Mouse (Mus musculus) intestine, embryonic 14.5 days (tissue): ENCODE measurements around the gene Gpatch3. TPM values are rescaled to one million over a fixed set of nuclear protein-coding genes. Genes with fewer than 3 reads are reported as not detected.

Experiments
- ATAC-seq: fragments of 200-750 bp; cut with Nextera tagmentation; replicated peaks from 2 replicates; pipeline ENCODE4 v1.8.0; 2017; ENCODE audit warnings: low read depth, moderate number of reproducible peaks, moderate TSS enrichment, moderate library complexity; ENCODE audit not compliant: low FRiP score, low TSS enrichment
- DNase-seq: peaks from one replicate; pipeline ENCODE4 v3.0.0-alpha.2; 2018; ENCODE audit warnings: low spot score
- H3K27ac ChIP-seq: fragments of 300-500 bp; sonication (generic); 2 replicates; pipeline ENCODE4 v1.5.1; 2014; ENCODE audit warnings: low read depth, mild to moderate bottlenecking, control low read depth
- H3K27me3 ChIP-seq: fragments of 300-500 bp; sonication (generic); replicated peaks from 2 replicates; pipeline ENCODE4 v1.6.1; 2014; ENCODE audit warnings: low read length, control low read depth; ENCODE audit not compliant: control insufficient read depth, insufficient read depth
- H3K36me3 ChIP-seq: fragments of 300-500 bp; sonication (generic); 2 replicates; pipeline ENCODE4 v1.6.1; 2014; ENCODE audit warnings: low read length, control low read depth; ENCODE audit not compliant: control insufficient read depth, insufficient read depth
- H3K4me1 ChIP-seq: fragments of 300-500 bp; sonication (generic); replicated peaks from 2 replicates; pipeline ENCODE4 v1.6.1; 2014; ENCODE audit warnings: low read length, control low read depth, mixed read lengths; ENCODE audit not compliant: control insufficient read depth, insufficient read depth
- H3K4me2 ChIP-seq: fragments of 300-500 bp; sonication (generic); 2 replicates; pipeline ENCODE4 v1.6.1; 2014; ENCODE audit warnings: low read length
- H3K4me3 ChIP-seq: fragments of 300-500 bp; sonication (generic); 2 replicates; pipeline ENCODE4 v1.5.1; 2014; ENCODE audit warnings: low read depth, low read length, control low read depth, mixed read lengths
- H3K9ac ChIP-seq: fragments of 300-500 bp; sonication (generic); 2 replicates; pipeline ENCODE4 v1.6.1; 2014; ENCODE audit warnings: mild to moderate bottlenecking, low read length
- H3K9me3 ChIP-seq: fragments of 300-500 bp; sonication (generic); 2 replicates; pipeline ENCODE4 v1.6.1; 2016; ENCODE audit warnings: low read length, control low read depth; ENCODE audit not compliant: control insufficient read depth
- WGBS: fragments of 180-500 bp; shearing (Covaris S2); extraction: QIAGEN DNeasy Blood & Tissue Kit; methylation state at CpG from one replicate; pipeline ENCODE4 v1.1.7; 2014; 5-methylcytosine and 5-hydroxymethylcytosine counted together
- microRNA-seq: library from miRNA; unstranded; fragments of <30 nt; microRNA quantifications from one replicate; pipeline ENCODE4, GENCODE M21; 2016
- polyA plus RNA-seq: library from polyadenylated mRNA; unstranded; fragments of >200 nt; fragmentation: Nextera tagmentation; extraction: Ambion mirVana; gene quantifications from 2 replicates; pipeline ENCODE4 v1.2.1, GENCODE M21; 2014

Gene Gpatch3
- polyA plus RNA-seq, 1 experiment from 2014 or later: 7.5 TPM

- H3K4me1 ChIP-seq: peaks cover 9% of the 10 kb centered on the region
- no peaks in the 10 kb centered on the region for H3K9me3 ChIP-seq
- no peak overlapping the region for H3K4me2 ChIP-seq
- H3K9ac ChIP-seq: no peak overlapping the region
- no peaks in the 10 kb centered on the region for H3K27me3 ChIP-seq
- DNase-seq (no peak), ATAC-seq (no peak)
- WGBS: 91% methylated on average over 8 of the region's 8 CpGs
- H3K27ac ChIP-seq: no peak overlapping the region
- H3K4me3 ChIP-seq: no peak overlapping the region
- H3K36me3 ChIP-seq: peaks cover 15% of the 10 kb centered on the region
Observed at GRCm38 (mm10) chr4:133630326-133630920, 55.9 kb downstream of the Gpatch3 start.

- peaks cover 8% of the 10 kb centered on the region for H3K36me3 ChIP-seq
- no peaks in the 10 kb centered on the region for H3K9me3 ChIP-seq
- no peaks in the 10 kb centered on the region for H3K27me3 ChIP-seq
- DNase-seq (no peak), ATAC-seq (no peak)
- 80% methylated on average over 14 of the region's 14 CpGs for WGBS
- H3K4me2 ChIP-seq: peak overlapping the region; percentile 88; the same call in 1 of the 2 replicates
- H3K9ac ChIP-seq: no peak overlapping the region
- H3K4me1 ChIP-seq: peaks cover 9% of the 10 kb centered on the region
- H3K27ac ChIP-seq: no peak overlapping the region
- H3K4me3 ChIP-seq: no peak overlapping the region
Observed at GRCm38 (mm10) chr4:133631071-133631768, 56.7 kb downstream of the Gpatch3 start.

- Histone ChIP-seq H3K4me2 (peak overlapping the region; percentile 88), H3K36me3 (peaks cover 2% of the 10 kb centered on the region), H3K27me3 (no peaks in the 10 kb centered on the region), H3K9ac (peak overlapping the region; percentile 88), H3K4me1 (peaks cover 9% of the 10 kb centered on the region), H3K27ac (0 out of 2 replicates have a peak overlapping the region, but pooled peaks have one; percentile 54), H3K9me3 (no peaks in the 10 kb centered on the region), H3K4me3 (peak overlapping the region; percentile 74)
- 49% methylated on average over 9 of the region's 9 CpGs for WGBS
- DNase-seq (no peak), ATAC-seq (0 out of 2 replicates have a peak, but pooled peaks have one; percentile 3)
Observed at GRCm38 (mm10) chr4:133631769-133632411, 57.3 kb downstream of the Gpatch3 start.

GRCm38 (mm10) chr4:133632483-133633327 lies 58.2 kb downstream of the Gpatch3 start:
- peak overlapping the region; percentile 74 for H3K4me3 ChIP-seq
- no peaks in the 10 kb centered on the region for H3K27me3 ChIP-seq
- DNase-seq: peak; percentile 78
- no peaks in the 10 kb centered on the region for H3K36me3 ChIP-seq
- H3K9ac ChIP-seq: peak overlapping the region; percentile 88
- 3% methylated on average over 52 of the region's 69 CpGs for WGBS
- H3K27ac ChIP-seq: peak overlapping the region; percentile 54
- H3K4me2 ChIP-seq: peak overlapping the region; percentile 88
- no peaks in the 10 kb centered on the region for H3K9me3 ChIP-seq
- peak; percentile 59 for ATAC-seq
- peaks cover 9% of the 10 kb centered on the region for H3K4me1 ChIP-seq

- Histone ChIP-seq H3K27ac (peak overlapping the region; percentile 54; the same call in 1 of the 2 replicates), H3K9ac (peak overlapping the region; percentile 88), H3K9me3 (no peaks in the 10 kb centered on the region), H3K4me2 (peak overlapping the region; percentile 88), H3K27me3 (no peaks in the 10 kb centered on the region), H3K36me3 (no peaks in the 10 kb centered on the region), H3K4me1 (peaks cover 9% of the 10 kb centered on the region), H3K4me3 (peak overlapping the region; percentile 74)
- ATAC-seq (peak; percentile 84), DNase-seq (peak; percentile 95)
- 9% methylated on average over 39 of the region's 47 CpGs for WGBS
Observed at GRCm38 (mm10) chr4:133633332-133634042, 58.9 kb downstream of the Gpatch3 start.

Small RNA genes within 50 kb of the gene (microRNA-seq; reads per million reads assigned to microRNA genes)
- gene Gm23158: not detected

Other genes with a start within 250 kb of the Gpatch3 start
- 16.7 and 18.2 TPM in 2 replicates for gene Wdtc1, start 221.3 kb upstream of the Gpatch3 start, polyA plus RNA-seq
- gene Slc9a1, start 205.0 kb upstream of the Gpatch3 start, polyA plus RNA-seq: 11.0 and 11.6 TPM in 2 replicates
- 0.23 and 0.38 TPM in 2 replicates for gene Tent5b, start 94.6 kb upstream of the Gpatch3 start, polyA plus RNA-seq
- gene Trnp1, start 76.2 kb upstream of the Gpatch3 start, polyA plus RNA-seq: 1.1 and 2.4 TPM in 2 replicates
- gene Kdf1, start 55.8 kb upstream of the Gpatch3 start, polyA plus RNA-seq: 32.9 and 34.5 TPM in 2 replicates
- gene Nudc, start 28.7 kb upstream of the Gpatch3 start, polyA plus RNA-seq: 231 and 236 TPM in 2 replicates
- 3.2 and 5.4 TPM in 2 replicates for gene Nr0b2, start 21.4 kb upstream of the Gpatch3 start, polyA plus RNA-seq
- 19.8 TPM in 2 replicates for gene Gpn2, start 9.6 kb downstream of the Gpatch3 start, polyA plus RNA-seq
- 39.2 and 42.7 TPM in 2 replicates for gene Sfn, start 27.4 kb downstream of the Gpatch3 start, polyA plus RNA-seq
- gene Zdhhc18, start 75.4 kb downstream of the Gpatch3 start, polyA plus RNA-seq: 1.9 and 2.2 TPM in 2 replicates
- gene Pigv, start 97.9 kb downstream of the Gpatch3 start, polyA plus RNA-seq: 13.3 and 14.4 TPM in 2 replicates
- 40.3 and 40.5 TPM in 2 replicates for gene Arid1a, start 182.0 kb downstream of the Gpatch3 start, polyA plus RNA-seq